Mouse (Mus musculus): Measurements from ENCODE around the gene Agtpbp1. TPM values are rescaled to one million over a fixed set of nuclear protein-coding genes. Genes with fewer than 3 reads are reported as not detected.

Gene Agtpbp1
- polyA plus RNA-seq, 1 experiment from 2014 or later = 33.5 TPM

- 70% methylated on average over 2 of the region's 2 CpGs for WGBS
These were observed 32.3 kb downstream of the Agtpbp1 start for GRCm38 (mm10) chr13:59552751-59553150.

GRCm38 (mm10) chr13:59552286-59552685, 32.7 kb downstream of the Agtpbp1 start:
- Histone ChIP-seq H3K9ac (ENCODE audit: low read length) (no peak overlapping the region), H3K27ac (ENCODE audit: low read depth, low read length) (no peak overlapping the region), H3K36me3 (ENCODE audit: control insufficient read depth, insufficient read depth, low read length) (no peaks in the 10 kb centered on the region), H3K4me3 (ENCODE audit: low read depth, low read length) (no peak overlapping the region), H3K27me3 (ENCODE audit: control insufficient read depth, insufficient read depth, low read length) (no peaks in the 10 kb centered on the region), H3K4me1 (ENCODE audit: control insufficient read depth, insufficient read depth, low read length) (no peaks in the 10 kb centered on the region; the same call in 1 of the 2 replicates), H3K9me3 (ENCODE audit: control insufficient read depth, low read length) (no peaks in the 10 kb centered on the region), H3K4me2 (ENCODE audit: low read depth) (no peak overlapping the region)
- 91% methylated on average over 5 of the region's 5 CpGs for WGBS
- ATAC-seq (ENCODE audit: insufficient read depth, low FRiP score, low TSS enrichment) (no peak), DNase-seq (ENCODE audit: low spot score) (no peak)

More at GRCm38 (mm10) chr13:59552751-59553150, 32.3 kb downstream of the Agtpbp1 start:
- H3K36me3 ChIP-seq (ENCODE audit: control insufficient read depth, insufficient read depth, low read length) = no peaks in the 10 kb centered on the region
- no peaks in the 10 kb centered on the region for H3K27me3 ChIP-seq (ENCODE audit: control insufficient read depth, insufficient read depth, low read length)
- peaks cover under 1% of the 10 kb centered on the region; the same call in 1 of the 2 replicates for H3K4me1 ChIP-seq (ENCODE audit: control insufficient read depth, insufficient read depth, low read length)
- DNase-seq (ENCODE audit: low spot score) (no peak), ATAC-seq (ENCODE audit: insufficient read depth, low FRiP score, low TSS enrichment) (no peak)
- H3K4me2 ChIP-seq (ENCODE audit: low read depth) = no peak overlapping the region
- H3K27ac ChIP-seq (ENCODE audit: low read depth, low read length) = no peak overlapping the region
- no peak overlapping the region for H3K4me3 ChIP-seq (ENCODE audit: low read depth, low read length)
- H3K9me3 ChIP-seq (ENCODE audit: control insufficient read depth, low read length) = no peaks in the 10 kb centered on the region
- H3K9ac ChIP-seq (ENCODE audit: low read length) = no peak overlapping the region

GRCm38 (mm10) chr13:59549318-59549798, 35.7 kb downstream of the Agtpbp1 start:
- no peaks in the 10 kb centered on the region for H3K27me3 ChIP-seq (ENCODE audit: control insufficient read depth, insufficient read depth, low read length)
- H3K36me3 ChIP-seq (ENCODE audit: control insufficient read depth, insufficient read depth, low read length) = no peaks in the 10 kb centered on the region
- no peak overlapping the region for H3K27ac ChIP-seq (ENCODE audit: low read depth, low read length)
- no peak overlapping the region for H3K4me3 ChIP-seq (ENCODE audit: low read depth, low read length)
- H3K4me1 ChIP-seq (ENCODE audit: control insufficient read depth, insufficient read depth, low read length) = no peaks in the 10 kb centered on the region
- DNase-seq (ENCODE audit: low spot score) = no peak
- no peaks in the 10 kb centered on the region for H3K9me3 ChIP-seq (ENCODE audit: control insufficient read depth, low read length)
- H3K9ac ChIP-seq (ENCODE audit: low read length) = no peak overlapping the region
- ATAC-seq (ENCODE audit: insufficient read depth, low FRiP score, low TSS enrichment) = no peak
- H3K4me2 ChIP-seq (ENCODE audit: low read depth) = no peak overlapping the region
- 52% methylated on average over 1 of the region's 1 CpGs for WGBS

GRCm38 (mm10) chr13:59547716-59548115, 37.3 kb downstream of the Agtpbp1 start:
- H3K9me3 ChIP-seq (ENCODE audit: control insufficient read depth, low read length) = no peaks in the 10 kb centered on the region
- no peak overlapping the region for H3K4me2 ChIP-seq (ENCODE audit: low read depth)
- H3K27ac ChIP-seq (ENCODE audit: low read depth, low read length) = no peak overlapping the region
- H3K9ac ChIP-seq (ENCODE audit: low read length) = no peak overlapping the region
- ATAC-seq (ENCODE audit: insufficient read depth, low FRiP score, low TSS enrichment) (no peak), DNase-seq (ENCODE audit: low spot score) (no peak)
- no peaks in the 10 kb centered on the region for H3K27me3 ChIP-seq (ENCODE audit: control insufficient read depth, insufficient read depth, low read length)
- H3K4me1 ChIP-seq (ENCODE audit: control insufficient read depth, insufficient read depth, low read length) = no peaks in the 10 kb centered on the region
- 88% methylated on average over 4 of the region's 4 CpGs for WGBS
- H3K4me3 ChIP-seq (ENCODE audit: low read depth, low read length) = no peak overlapping the region
- no peaks in the 10 kb centered on the region for H3K36me3 ChIP-seq (ENCODE audit: control insufficient read depth, insufficient read depth, low read length)

- no peaks in the 10 kb centered on the region for H3K4me1 ChIP-seq (ENCODE audit: control insufficient read depth, insufficient read depth, low read length)
- no peak overlapping the region for H3K9ac ChIP-seq (ENCODE audit: low read length)
- no peaks in the 10 kb centered on the region for H3K9me3 ChIP-seq (ENCODE audit: control insufficient read depth, low read length)
- H3K36me3 ChIP-seq (ENCODE audit: control insufficient read depth, insufficient read depth, low read length) = no peaks in the 10 kb centered on the region
- 68% methylated on average over 2 of the region's 2 CpGs for WGBS
- H3K27ac ChIP-seq (ENCODE audit: low read depth, low read length) = no peak overlapping the region
- H3K4me2 ChIP-seq (ENCODE audit: low read depth) = no peak overlapping the region
- no peak for ATAC-seq (ENCODE audit: insufficient read depth, low FRiP score, low TSS enrichment)
- H3K27me3 ChIP-seq (ENCODE audit: control insufficient read depth, insufficient read depth, low read length) = no peaks in the 10 kb centered on the region
- no peak for DNase-seq (ENCODE audit: low spot score)
- H3K4me3 ChIP-seq (ENCODE audit: low read depth, low read length) = no peak overlapping the region
These were observed 37.9 kb downstream of the Agtpbp1 start for GRCm38 (mm10) chr13:59547091-59547490.

- DNase-seq (ENCODE audit: low spot score) (no peak), ATAC-seq (ENCODE audit: insufficient read depth, low FRiP score, low TSS enrichment) (no peak)
- H3K9me3 ChIP-seq (ENCODE audit: control insufficient read depth, low read length) = no peaks in the 10 kb centered on the region
- no peak overlapping the region for H3K4me2 ChIP-seq (ENCODE audit: low read depth)
- WGBS = 92% methylated on average over 10 of the region's 10 CpGs
- no peak overlapping the region for H3K4me3 ChIP-seq (ENCODE audit: low read depth, low read length)
- no peaks in the 10 kb centered on the region for H3K4me1 ChIP-seq (ENCODE audit: control insufficient read depth, insufficient read depth, low read length)
- no peaks in the 10 kb centered on the region for H3K36me3 ChIP-seq (ENCODE audit: control insufficient read depth, insufficient read depth, low read length)
- no peak overlapping the region for H3K9ac ChIP-seq (ENCODE audit: low read length)
- no peaks in the 10 kb centered on the region for H3K27me3 ChIP-seq (ENCODE audit: control insufficient read depth, insufficient read depth, low read length)
- H3K27ac ChIP-seq (ENCODE audit: low read depth, low read length) = no peak overlapping the region
These were observed 42.6 kb downstream of the Agtpbp1 start for GRCm38 (mm10) chr13:59542411-59542810.

- DNase-seq (ENCODE audit: low spot score) (no peak), ATAC-seq (ENCODE audit: insufficient read depth, low FRiP score, low TSS enrichment) (no peak)
- H3K27ac ChIP-seq (ENCODE audit: low read depth, low read length) = no peak overlapping the region
- no peaks in the 10 kb centered on the region for H3K9me3 ChIP-seq (ENCODE audit: control insufficient read depth, low read length)
- no peaks in the 10 kb centered on the region for H3K36me3 ChIP-seq (ENCODE audit: control insufficient read depth, insufficient read depth, low read length)
- no peak overlapping the region for H3K9ac ChIP-seq (ENCODE audit: low read length)
- no peak overlapping the region for H3K4me3 ChIP-seq (ENCODE audit: low read depth, low read length)
- H3K4me1 ChIP-seq (ENCODE audit: control insufficient read depth, insufficient read depth, low read length) = no peaks in the 10 kb centered on the region
- H3K27me3 ChIP-seq (ENCODE audit: control insufficient read depth, insufficient read depth, low read length) = no peaks in the 10 kb centered on the region
- H3K4me2 ChIP-seq (ENCODE audit: low read depth) = no peak overlapping the region
- 83% methylated on average over 5 of the region's 5 CpGs for WGBS
These were observed 45.0 kb downstream of the Agtpbp1 start for GRCm38 (mm10) chr13:59540030-59540429.

- no peak for ATAC-seq (ENCODE audit: insufficient read depth, low FRiP score, low TSS enrichment)
- no peak for DNase-seq (ENCODE audit: low spot score)
- Histone ChIP-seq H3K4me2 (ENCODE audit: low read depth) (no peak overlapping the region), H3K9me3 (ENCODE audit: control insufficient read depth, low read length) (no peaks in the 10 kb centered on the region), H3K27me3 (ENCODE audit: control insufficient read depth, insufficient read depth, low read length) (no peaks in the 10 kb centered on the region), H3K36me3 (ENCODE audit: control insufficient read depth, insufficient read depth, low read length) (no peaks in the 10 kb centered on the region), H3K9ac (ENCODE audit: low read length) (no peak overlapping the region), H3K4me1 (ENCODE audit: control insufficient read depth, insufficient read depth, low read length) (no peaks in the 10 kb centered on the region), H3K4me3 (ENCODE audit: low read depth, low read length) (no peak overlapping the region), H3K27ac (ENCODE audit: low read depth, low read length) (no peak overlapping the region)
- WGBS = 94% methylated on average over 5 of the region's 5 CpGs
These were observed 46.4 kb downstream of the Agtpbp1 start for GRCm38 (mm10) chr13:59538661-59539060.

GRCm38 (mm10) chr13:59536631-59537030, 48.4 kb downstream of the Agtpbp1 start:
- no peak overlapping the region for H3K4me2 ChIP-seq (ENCODE audit: low read depth)
- no peak overlapping the region for H3K27ac ChIP-seq (ENCODE audit: low read depth, low read length)
- no peaks in the 10 kb centered on the region for H3K4me1 ChIP-seq (ENCODE audit: control insufficient read depth, insufficient read depth, low read length)
- no peaks in the 10 kb centered on the region for H3K9me3 ChIP-seq (ENCODE audit: control insufficient read depth, low read length)
- no peak overlapping the region for H3K4me3 ChIP-seq (ENCODE audit: low read depth, low read length)
- ATAC-seq (ENCODE audit: insufficient read depth, low FRiP score, low TSS enrichment) (no peak), DNase-seq (ENCODE audit: low spot score) (no peak)
- H3K27me3 ChIP-seq (ENCODE audit: control insufficient read depth, insufficient read depth, low read length) = no peaks in the 10 kb centered on the region
- H3K36me3 ChIP-seq (ENCODE audit: control insufficient read depth, insufficient read depth, low read length) = no peaks in the 10 kb centered on the region
- H3K9ac ChIP-seq (ENCODE audit: low read length) = no peak overlapping the region
- WGBS = 82% methylated on average over 2 of the region's 2 CpGs

All from neural tube, embryonic 11.5 days (tissue).